Mouse (Mus musculus) liver, adult 2 months (tissue): ENCODE measurements around the gene Micu1.

Experiments used
- CTCF ChIP-seq: fragments of 200-500 bp; IDR thresholded peaks from 2 replicates; pipeline ENCODE4 v1.5.1; 2011; ENCODE audit warnings: low read depth, low read length, control low read depth
- POLR2A ChIP-seq: fragments of 200-500 bp; IDR thresholded peaks from 2 replicates; pipeline ENCODE4 v1.6.1; 2011; ENCODE audit warnings: low read length, control low read depth; ENCODE audit not compliant: insufficient read depth; ENCODE audit errors: extremely low read depth

GRCm38 (mm10) chr10:59756090-59756489, 53.8 kb downstream of the Micu1 start:
- TF ChIP-seq POLR2A (no peak), CTCF (no peak)
